Mouse (Mus musculus) CH12.LX (cell line): ENCODE measurements around the gene Cds2. TPM values are rescaled to one million over a fixed set of nuclear protein-coding genes. Genes with fewer than 3 reads are reported as not detected.
"Not testable (repeated sequence)": the region's sequence is repeated elsewhere in the genome, so short reads cannot be mapped to it uniquely, and the experiment has no call there.

Experiments used
- DNase-seq: peaks from one replicate; pipeline ENCODE4 v3.0.0-alpha.2; 2013; ENCODE audit errors: extremely low read depth
- H3K27ac ChIP-seq: 2 replicates; pipeline ENCODE4 v1.5.1; 2012; ENCODE audit warnings: low read depth, mild to moderate bottlenecking, control low read depth, moderate library complexity; ENCODE audit not compliant: insufficient read depth
- H3K27me3 ChIP-seq: replicated peaks from 2 replicates; pipeline ENCODE3; 2012; ENCODE audit warnings: inconsistent platforms
- H3K36me3 ChIP-seq, 2 experiments: replicated peaks in 1 of 2; 2 replicates each; pipeline versions ENCODE3 to v1.6.1; 2012; ENCODE audit warnings: inconsistent platforms in 1 of 2, low read length in 1 of 2, mild to moderate bottlenecking in 1 of 2, mixed read lengths in 1 of 2, moderate library complexity in 1 of 2; ENCODE audit not compliant: control insufficient read depth in 1 of 2, insufficient read depth in 1 of 2
- H3K4me1 ChIP-seq, 2 experiments: 2 replicates each; pipeline ENCODE4 v1.6.1; 2012; ENCODE audit warnings: inconsistent platforms in 1 of 2, moderate library complexity in 1 of 2; ENCODE audit not compliant: insufficient read depth in 2 of 2, control insufficient read depth in 1 of 2
- H3K4me2 ChIP-seq: 2 replicates; pipeline ENCODE4 v1.6.1; 2012; ENCODE audit warnings: low read depth, mild to moderate bottlenecking, control low read depth; ENCODE audit not compliant: poor library complexity, insufficient read depth, severe bottlenecking
- H3K4me3 ChIP-seq, 3 experiments: fragments of 150-350 bp in 1 of 3; sonication (generic) in 1 of 3; replicated peaks in 1 of 3; 2 replicates each; pipeline versions ENCODE3 to v1.5.1; 2011 to 2012; ENCODE audit warnings: low read depth in 2 of 3, low read length in 2 of 3, mild to moderate bottlenecking in 2 of 3, moderate library complexity in 2 of 3, control low read depth in 1 of 3, improper control_type of control experiment in 1 of 3, inconsistent platforms in 1 of 3, mixed read lengths in 1 of 3; ENCODE audit not compliant: poor library complexity in 1 of 3
- H3K79me2 ChIP-seq: replicated peaks from 2 replicates; pipeline ENCODE4 v1.6.1; 2012; ENCODE audit warnings: mild to moderate bottlenecking, moderate library complexity; ENCODE audit not compliant: control insufficient read depth, poor library complexity, insufficient read depth, severe bottlenecking; ENCODE audit errors: extremely low read depth
- H3K9ac ChIP-seq: 2 replicates; pipeline ENCODE4 v1.6.1; 2012; ENCODE audit warnings: low read depth, mild to moderate bottlenecking, control low read depth, moderate library complexity; ENCODE audit not compliant: insufficient read depth
- H3K9me3 ChIP-seq: replicated peaks from 2 replicates; pipeline ENCODE3; 2012; ENCODE audit warnings: low read length, inconsistent platforms, mixed read lengths
- CHD2 ChIP-seq: IDR thresholded peaks from 2 replicates; pipeline ENCODE4 v1.6.1; 2011; ENCODE audit warnings: low read length, improper control_type of control experiment
- ELF1 ChIP-seq: IDR thresholded peaks from 2 replicates; pipeline ENCODE4 v1.6.1; 2014; ENCODE audit warnings: low read depth, mild to moderate bottlenecking, inconsistent platforms, low read length, improper control_type of control experiment
- EP300 ChIP-seq: IDR thresholded peaks from 2 replicates; pipeline ENCODE4 v1.6.1; 2011; ENCODE audit warnings: low read length, improper control_type of control experiment
- HCFC1 ChIP-seq: IDR thresholded peaks from 2 replicates; pipeline ENCODE4 v1.6.1; 2012; ENCODE audit warnings: low read depth, mild to moderate bottlenecking, inconsistent platforms, low read length, improper control_type of control experiment
- MAFK ChIP-seq: IDR thresholded peaks from 2 replicates; pipeline ENCODE4 v1.6.1; 2011; ENCODE audit warnings: low read length, improper control_type of control experiment; ENCODE audit not compliant: insufficient replicate concordance
- MAX ChIP-seq: IDR thresholded peaks from 2 replicates; pipeline ENCODE4 v1.6.1; 2011; ENCODE audit warnings: low read length, improper control_type of control experiment
- MXI1 ChIP-seq: IDR thresholded peaks from 2 replicates; pipeline ENCODE4 v1.6.1; 2011; ENCODE audit warnings: mild to moderate bottlenecking, low read depth, low read length, improper control_type of control experiment
- MYC ChIP-seq: IDR thresholded peaks from 2 replicates; pipeline ENCODE4 v1.6.1; 2011; ENCODE audit warnings: low read depth, mild to moderate bottlenecking, improper control_type of control experiment, low read length
- NELFE ChIP-seq: IDR thresholded peaks from 2 replicates; pipeline ENCODE4 v1.6.1; 2011; ENCODE audit warnings: low read depth, low read length, improper control_type of control experiment
- PAX5 ChIP-seq: IDR thresholded peaks from 2 replicates; pipeline ENCODE4 v1.6.1; 2012; ENCODE audit warnings: low read length, inconsistent platforms, mixed read lengths
- RAD21 ChIP-seq: IDR thresholded peaks from 2 replicates; pipeline ENCODE4 v1.6.1; 2011; ENCODE audit warnings: low read depth, mild to moderate bottlenecking, low read length, improper control_type of control experiment, moderate library complexity
- RCOR1 ChIP-seq: conservative IDR thresholded peaks from 2 replicates; pipeline ENCODE4 v1.6.1; 2012; ENCODE audit warnings: low read depth, mild to moderate bottlenecking, inconsistent platforms, low read length, improper control_type of control experiment
- SIN3A ChIP-seq: IDR thresholded peaks from 2 replicates; pipeline ENCODE4 v1.6.1; 2012; ENCODE audit warnings: low read length, improper control_type of control experiment, inconsistent platforms
- TBP ChIP-seq: conservative IDR thresholded peaks from 2 replicates; pipeline ENCODE4 v1.6.1; 2011; ENCODE audit warnings: low read depth, low read length, improper control_type of control experiment
- TCF12 ChIP-seq: IDR thresholded peaks from 2 replicates; pipeline ENCODE4 v1.6.1; 2014; ENCODE audit warnings: low read depth, mild to moderate bottlenecking, inconsistent platforms, low read length, improper control_type of control experiment
- UBTF ChIP-seq: IDR thresholded peaks from 2 replicates; pipeline ENCODE4 v1.6.1; 2012; ENCODE audit warnings: low read depth, mild to moderate bottlenecking, inconsistent platforms, low read length, improper control_type of control experiment, moderate library complexity
- USF1 ChIP-seq: IDR thresholded peaks from 2 replicates; pipeline ENCODE4 v1.6.1; 2014; ENCODE audit warnings: low read depth, mild to moderate bottlenecking, inconsistent platforms, low read length, improper control_type of control experiment
- ZKSCAN1 ChIP-seq: IDR thresholded peaks from 2 replicates; pipeline ENCODE4 v1.6.1; 2012; ENCODE audit warnings: low read depth, inconsistent platforms, low read length, improper control_type of control experiment, borderline replicate concordance
- dilution Hi-C: fragments of 300-500 bp; cut with MboI; formaldehyde crosslinking; loops from 2 replicates; pipeline ENCODE4 v1.14.3; 2020; ENCODE audit warnings: low sequenced_read_pairs; ENCODE audit not compliant: extremely low pct_unique_long_range_greater_than_20kb, extremely low pct_ligation_motif_present
- in situ Hi-C: fragments of 300-500 bp; cut with MboI; formaldehyde crosslinking; loops from 3 replicates; pipeline ENCODE4 v1.14.3; 2019; ENCODE audit warnings: low sequenced_read_pairs, low pct_ligation_motif_present, low pct_unique_long_range_greater_than_20kb, mixed read lengths
- polyA plus RNA-seq: library from polyadenylated mRNA; unstranded; fragments of >175 nt; gene quantifications from 2 replicates; pipeline ENCODE4 v1.2.1, GENCODE M21; 2012; ENCODE audit warnings: low read depth; ENCODE audit not compliant: insufficient read length
- total RNA-seq, 2 experiments: library from RNA; depleted of rRNA; stranded (reverse); fragments of 300-350 nt in 1 of 2; fragments of >200 nt in 1 of 2; gene quantifications; 2 replicates each; pipeline ENCODE4 v1.2.3; 2012 to 2014

Gene Cds2
- total and polyA plus RNA-seq, 3 experiments: 20.3 to 38.9 (median 21.2) TPM

GRCm38 (mm10) chr2:132284492-132285139 lies 21.7 kb downstream of the Cds2 start:
- peaks cover 10% of the 10 kb centered on the region for H3K79me2 ChIP-seq
- H3K9me3 ChIP-seq: peaks cover 3% of the 10 kb centered on the region
- no peak overlapping the region for H3K9ac ChIP-seq
- H3K36me3 ChIP-seq: peaks cover 0 to 28% of the 10 kb centered on the region in 2 experiments
- dilution Hi-C loops (no loop called here), in situ Hi-C loops (no loop called here)
- H3K27ac ChIP-seq: no peak overlapping the region
- H3K4me3 ChIP-seq: no peak overlapping the region
- TF ChIP-seq EP300: no peak
- no peak for TF ChIP-seq CHD2
- no peak for TF ChIP-seq MAX
- TF ChIP-seq SIN3A: no peak
- TF ChIP-seq ELF1: no peak
- no peak for TF ChIP-seq TCF12
- TF ChIP-seq PAX5: no peak
- TF ChIP-seq MAFK: no peak
- TF ChIP-seq HCFC1: no peak
- TF ChIP-seq MYC: no peak
- TF ChIP-seq RAD21: no peak
- TF ChIP-seq UBTF: no peak
- no peak for TF ChIP-seq USF1
- TF ChIP-seq RCOR1: no peak
- TF ChIP-seq MXI1: no peak
- no peak for TF ChIP-seq NELFE
- TF ChIP-seq ZKSCAN1: no peak
- TF ChIP-seq TBP: no peak
- no peaks in the 10 kb centered on the region for H3K27me3 ChIP-seq
- no peak overlapping the region for H3K4me2 ChIP-seq
- no peak for DNase-seq
- H3K4me1 ChIP-seq: peaks cover 21 to 62% of the 10 kb centered on the region in 2 experiments

GRCm38 (mm10) chr2:132285722-132286121 lies 22.8 kb downstream of the Cds2 start:
- H3K4me3 ChIP-seq, H3K27me3 ChIP-seq, H3K4me2 ChIP-seq, H3K9me3 ChIP-seq, in situ Hi-C loops, H3K9ac ChIP-seq, DNase-seq, H3K27ac ChIP-seq, dilution Hi-C loops: not testable (repeated sequence)
- H3K4me1 ChIP-seq: peaks cover 18 to 59% of the 10 kb centered on the region in 2 experiments
- H3K36me3 ChIP-seq: peaks cover 0 to 23% of the 10 kb centered on the region in 2 experiments
- peaks cover 14% of the 10 kb centered on the region for H3K79me2 ChIP-seq
